In genomic region chr12:110702556-110702955, GRCm38 (mm10) we compare ENCODE assay signal across 8 mouse cellular contexts. TPM values are rescaled to one million over a fixed set of nuclear protein-coding genes. Genes with fewer than 3 reads are reported as not detected.
A peak's percentile ranks its signal among the peaks of the same experiment; 100 is the strongest.
DNase-seq lines count a peak whose midpoint lies in the region; ATAC-seq and TF ChIP-seq lines count a peak whose summit lies in the region.

Hsp90aa1 (minus strand) TSS chr12:110702728.

- WGBS in forebrain, embryonic 11.5 days: 54% methylated on average over 4 of the region's 4 CpGs
- WGBS in liver, embryonic 11.5 days: 57% methylated on average over 4 of the region's 4 CpGs
- 50% methylated on average over 4 of the region's 4 CpGs for WGBS in stomach, embryonic 16.5 days

- H3K36me3 ChIP-seq in ES-E14 (ENCODE audit: control insufficient read depth, insufficient read depth, low read length, poor library complexity, severe bottlenecking): no peaks in the 10 kb centered on the region
- H3K36me3 ChIP-seq in forebrain, embryonic 11.5 days (ENCODE audit: control insufficient read depth, insufficient read depth, low read length): no peaks in the 10 kb centered on the region
- no peaks in the 10 kb centered on the region for H3K36me3 ChIP-seq in liver, embryonic 11.5 days (ENCODE audit: control insufficient read depth, insufficient read depth, low read length)
- H3K36me3 ChIP-seq in stomach, embryonic 16.5 days (ENCODE audit: control insufficient read depth, insufficient read depth, low read length): no peaks in the 10 kb centered on the region

- peak within 1 kb of the TSS; percentile 79 for H3K9ac ChIP-seq in ES-E14 (ENCODE audit: insufficient read depth, low read depth, low read length, poor library complexity, severe bottlenecking)
- no peak within 1 kb of the TSS for H3K9ac ChIP-seq in forebrain, embryonic 11.5 days (ENCODE audit: low read length)
- no peak within 1 kb of the TSS; the same call in none of the 2 replicates for H3K9ac ChIP-seq in liver, embryonic 11.5 days (ENCODE audit: low read depth, low read length)
- 0 out of 2 replicates have a peak within 1 kb of the TSS, but pooled peaks have one; percentile 31 for H3K9ac ChIP-seq in stomach, embryonic 16.5 days (ENCODE audit: low read length)

- H3K27ac ChIP-seq in ES-E14 (ENCODE audit: insufficient read depth, low read depth, low read length, poor library complexity, severe bottlenecking): peak within 1 kb of the TSS; percentile 98
- no peak within 1 kb of the TSS for H3K27ac ChIP-seq in forebrain, embryonic 11.5 days (ENCODE audit: low read depth, low read length)
- peak within 1 kb of the TSS; percentile 78; the same call in 1 of the 2 replicates for H3K27ac ChIP-seq in liver, embryonic 11.5 days (ENCODE audit: low read depth, low read length)
- H3K27ac ChIP-seq in stomach, embryonic 16.5 days (ENCODE audit: low read length): no peak within 1 kb of the TSS

- H3K27me3 ChIP-seq in forebrain, embryonic 11.5 days (ENCODE audit: control insufficient read depth, insufficient read depth, low read length): no peaks in the 10 kb centered on the region
- H3K27me3 ChIP-seq in liver, embryonic 11.5 days (replicated peaks; ENCODE audit: control insufficient read depth, insufficient read depth, low read length): no peaks in the 10 kb centered on the region
- H3K27me3 ChIP-seq in stomach, embryonic 16.5 days (ENCODE audit: control insufficient read depth, insufficient read depth, low read length): no peaks in the 10 kb centered on the region

- H3K9me3 ChIP-seq in ES-E14 (ENCODE audit: control insufficient read depth, insufficient read depth, low read depth, low read length): no peaks in the 10 kb centered on the region
- no peaks in the 10 kb centered on the region for H3K9me3 ChIP-seq in forebrain, embryonic 11.5 days (ENCODE audit: control insufficient read depth, low read length)
- H3K9me3 ChIP-seq in liver, embryonic 11.5 days (ENCODE audit: control insufficient read depth, low read length): no peaks in the 10 kb centered on the region
- no peaks in the 10 kb centered on the region for H3K9me3 ChIP-seq in stomach, embryonic 16.5 days (replicated peaks; ENCODE audit: control insufficient read depth, low read length)

- peaks cover 9 to 29% of the 10 kb centered on the region in 2 experiments; a peak in 3 of 4 replicates for H3K4me1 ChIP-seq in ES-E14 (ENCODE audit: control insufficient read depth in 2 of 2, insufficient read depth in 2 of 2, low read length in 2 of 2, poor library complexity in 1 of 2)
- H3K4me1 ChIP-seq in forebrain, embryonic 11.5 days (replicated peaks; ENCODE audit: control insufficient read depth, insufficient read depth, low read length): peaks cover 2% of the 10 kb centered on the region; the same call in 1 of the 2 replicates
- H3K4me1 ChIP-seq in liver, embryonic 11.5 days (replicated peaks; ENCODE audit: control insufficient read depth, insufficient read depth, low read length): peaks cover 39% of the 10 kb centered on the region
- H3K4me1 ChIP-seq in stomach, embryonic 16.5 days (ENCODE audit: control insufficient read depth, insufficient read depth, low read length): peaks cover 11% of the 10 kb centered on the region

- no peak within 1 kb of the TSS for H3K4me2 ChIP-seq in forebrain, embryonic 11.5 days (ENCODE audit: low read depth, low read length, severe bottlenecking)
- H3K4me2 ChIP-seq in liver, embryonic 11.5 days: peak within 1 kb of the TSS; percentile 13; the same call in 1 of the 2 replicates
- H3K4me2 ChIP-seq in stomach, embryonic 16.5 days (ENCODE audit: low read depth, low read length): no peak within 1 kb of the TSS

- H3K4me3 ChIP-seq in ES-E14 (ENCODE audit: insufficient read depth in 1 of 2, low read depth in 1 of 2, low read length in 2 of 2, poor library complexity in 1 of 2, severe bottlenecking in 1 of 2): peak within 1 kb of the TSS; percentile 46 to 49
- no peak within 1 kb of the TSS for H3K4me3 ChIP-seq in forebrain, embryonic 11.5 days (ENCODE audit: low read depth, low read length)
- no peak within 1 kb of the TSS for H3K4me3 ChIP-seq in liver, embryonic 11.5 days (ENCODE audit: low read depth, low read length)
- H3K4me3 ChIP-seq in stomach, embryonic 16.5 days (replicated peaks; ENCODE audit: low read length): no peak within 1 kb of the TSS

- no peak for ATAC-seq in forebrain, embryonic 11.5 days (replicated peaks; ENCODE audit: low FRiP score)
- no peak for ATAC-seq in hematopoietic stem cell, adult 5-6 weeks (replicated peaks in 1 of 2; ENCODE audit: insufficient read depth in 1 of 2, low FRiP score in 2 of 2, low TSS enrichment in 1 of 2, low read depth in 1 of 2, poor library complexity in 2 of 2, severe bottlenecking in 2 of 2)
- ATAC-seq in liver, embryonic 11.5 days (replicated peaks; ENCODE audit: low FRiP score): no peak
- no peak for ATAC-seq in stomach, embryonic 16.5 days (ENCODE audit: insufficient read depth, low FRiP score)
- no peak for ATAC-seq in frontal cortex, adult (ENCODE audit: low TSS enrichment)

- in situ Hi-C loops in ES-E14 (cut with MboI; ENCODE audit: low sequenced_read_pairs in 2 of 2, unreplicated experiment in 2 of 2): no loop called here

- DNase-seq in adrenal gland, adult 18-20 months (ENCODE audit: low spot score in 2 of 2): no peak
- DNase-seq in adrenal gland, adult (ENCODE audit: inconsistent age in 2 of 2, low spot score in 1 of 2): no peak
- peak; percentile 76 for DNase-seq in ES-E14 (ENCODE audit: low read depth, low spot score)
- DNase-seq in forebrain, embryonic 11.5 days (ENCODE audit: low spot score): no peak
- DNase-seq in liver, embryonic 11.5 days (ENCODE audit: low spot score): no peak

TF ChIP-seq in ES-E14, 5 proteins besides CTCF, POLR2A, EP300 and RAD21:
- TF ChIP-seq CHD2 (IDR thresholded peaks at IDR 0.05; ENCODE audit: low read depth, low read length) (no peak), MAFK (IDR thresholded peaks at IDR 0.05; ENCODE audit: insufficient read depth, low read depth, low read length) (no peak), ZNF384 (IDR thresholded peaks at IDR 0.05; ENCODE audit: low read depth, low read length) (peak; percentile 60; the same call in 1 of the 2 replicates), ZC3H11A (IDR thresholded peaks at IDR 0.05; ENCODE audit: borderline replicate concordance, low read depth, low read length) (no peak), HCFC1 (IDR thresholded peaks at IDR 0.05; ENCODE audit: borderline replicate concordance, insufficient read depth, low read length) (no peak)

RNA-seq across cellular contexts. Expression of gene Hsp90aa1, which starts in this region (rescaled TPM):
- total RNA-seq in adrenal gland, adult 18-20 months (2021): 1,000 to 10,000 TPM; 1,046 to 1,696 TPM
- total RNA-seq in ES-E14 (2012; rRNA removed): 1,672 and 2,383 TPM in 2 replicates
- polyA plus RNA-seq in forebrain, embryonic 11.5 days (2014; fragmentation: Nextera tagmentation; extraction: Ambion mirVana): 1,424 and 1,481 TPM in 2 replicates
- 1,218 and 1,648 TPM in 2 replicates for total RNA-seq in hematopoietic stem cell, adult 5-6 weeks (2017)
- polyA plus RNA-seq in liver, embryonic 11.5 days (2014; fragmentation: Nextera tagmentation; extraction: Ambion mirVana): 1,759 and 1,828 TPM in 2 replicates
- polyA plus RNA-seq in stomach, embryonic 16.5 days (2015; fragmentation: Nextera tagmentation; extraction: Ambion mirVana): 654 and 733 TPM in 2 replicates

Comparison
In these comparisons a context has a peak if more than half of its experiments do, and no peak if none do; other contexts are left out.
1. H3K27ac ChIP-seq: peak in ES-E14 (single experiment) and liver, embryonic 11.5 days (single experiment); none in forebrain, embryonic 11.5 days (single experiment) and stomach, embryonic 16.5 days (single experiment).
2. H3K4me3 ChIP-seq: peak in ES-E14 (2 of 2); none in forebrain, embryonic 11.5 days (single experiment), liver, embryonic 11.5 days (single experiment) and stomach, embryonic 16.5 days (single experiment).
3. H3K9ac ChIP-seq: peak in ES-E14 (single experiment) and stomach, embryonic 16.5 days (single experiment); none in forebrain, embryonic 11.5 days (single experiment) and liver, embryonic 11.5 days (single experiment).